Mouse (Mus musculus) forelimb bud, embryonic 11.5 days (tissue): ENCODE measurements around the gene Crk.

Experiments used
- DNase-seq: peaks from one replicate; pipeline ENCODE4 v3.0.0-alpha.2; 2012; ENCODE audit warnings: low read depth, low spot score

Gene Crk

DNA sequence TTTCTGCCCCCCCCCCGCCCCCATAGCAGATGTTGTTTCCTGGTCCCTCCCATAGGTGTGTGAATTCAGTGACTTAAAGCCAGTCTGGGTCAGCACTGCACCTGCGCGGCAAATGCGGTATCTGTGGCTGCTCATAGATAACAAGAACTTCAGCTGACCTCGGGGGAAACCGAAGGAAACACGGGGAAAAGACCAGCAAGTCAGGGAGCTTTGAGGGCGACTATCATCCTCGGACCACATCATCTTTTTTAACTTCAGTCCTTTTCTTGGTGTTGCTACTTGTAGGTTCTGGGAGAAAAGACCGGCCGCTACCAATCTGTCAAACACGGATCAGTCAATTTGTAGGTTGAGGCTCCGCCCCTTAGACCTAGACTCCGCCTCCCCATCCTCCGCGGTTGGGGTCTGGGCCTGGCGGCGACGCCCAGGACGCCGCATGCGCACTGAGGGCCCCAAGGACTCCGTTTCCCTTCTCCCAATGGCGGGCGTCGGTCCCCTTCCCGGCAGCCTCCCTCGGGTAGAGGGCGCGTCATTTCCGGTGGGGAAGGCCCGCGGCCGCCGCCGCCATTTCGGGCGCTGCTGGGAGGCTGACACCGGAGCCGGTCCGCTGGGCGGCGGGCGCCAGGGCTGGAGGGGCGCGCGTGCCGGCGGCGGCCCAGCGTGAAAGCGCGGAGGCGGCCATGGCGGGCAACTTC is at the start of gene Crk:
Crk (plus strand) TSS at position 513 of the 692 bp plus-strand sequence.
- DNase-seq, result peak; percentile 97

DNA sequence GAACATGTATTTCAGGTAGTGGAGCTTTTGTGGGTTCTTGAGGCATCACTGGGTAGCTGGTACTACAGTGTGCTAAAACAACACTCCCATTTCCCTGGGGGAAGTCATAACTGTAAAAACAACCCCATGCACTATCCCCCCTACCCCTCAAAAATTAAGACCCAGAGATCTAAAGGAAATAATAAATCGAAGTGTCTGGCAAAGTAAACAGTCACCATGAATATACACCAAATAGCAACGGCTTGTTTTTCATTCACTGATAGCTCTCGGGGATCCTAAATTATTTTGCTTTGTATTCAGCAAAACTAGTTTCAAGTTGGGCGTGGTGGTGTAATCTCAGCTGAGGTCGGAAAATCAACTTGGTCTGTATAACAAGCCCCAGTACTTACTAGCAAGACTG is 49.0 kb upstream of the Crk start:
- no peak for DNase-seq

DNA sequence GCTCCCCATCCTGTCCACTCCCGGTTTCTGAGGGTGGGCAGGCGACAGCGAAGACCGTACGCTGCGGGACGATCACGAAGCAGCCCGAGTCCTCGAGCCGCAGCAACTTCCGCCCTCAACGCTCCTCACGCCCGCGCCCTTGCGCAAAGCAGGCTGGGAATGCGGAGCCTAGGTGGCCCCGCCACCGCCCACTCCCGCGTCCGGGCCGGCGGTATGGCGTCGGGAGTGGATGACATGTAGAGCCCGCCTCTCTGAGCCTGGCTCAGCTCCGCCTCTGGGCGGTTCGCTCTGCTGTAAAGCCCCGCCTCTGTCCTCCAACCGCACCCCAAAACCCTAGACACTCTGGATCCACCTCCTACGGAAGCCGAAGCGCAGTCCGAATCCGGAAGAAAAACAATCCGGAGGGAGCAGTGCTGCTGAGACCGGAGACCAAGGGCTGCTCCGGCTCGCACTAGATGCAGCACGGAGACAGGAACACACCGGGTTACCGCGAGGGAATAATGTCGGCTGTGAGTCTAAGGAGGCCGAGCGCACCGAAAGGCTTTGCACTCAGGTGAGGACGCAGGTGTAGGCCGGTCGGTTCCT is 48.3 kb upstream of the Crk start, which contains the start of gene Inpp5k:
Inpp5k (plus strand) TSS at position 344 of the 585 bp plus-strand sequence.
- peak; percentile 95 for DNase-seq

DNA sequence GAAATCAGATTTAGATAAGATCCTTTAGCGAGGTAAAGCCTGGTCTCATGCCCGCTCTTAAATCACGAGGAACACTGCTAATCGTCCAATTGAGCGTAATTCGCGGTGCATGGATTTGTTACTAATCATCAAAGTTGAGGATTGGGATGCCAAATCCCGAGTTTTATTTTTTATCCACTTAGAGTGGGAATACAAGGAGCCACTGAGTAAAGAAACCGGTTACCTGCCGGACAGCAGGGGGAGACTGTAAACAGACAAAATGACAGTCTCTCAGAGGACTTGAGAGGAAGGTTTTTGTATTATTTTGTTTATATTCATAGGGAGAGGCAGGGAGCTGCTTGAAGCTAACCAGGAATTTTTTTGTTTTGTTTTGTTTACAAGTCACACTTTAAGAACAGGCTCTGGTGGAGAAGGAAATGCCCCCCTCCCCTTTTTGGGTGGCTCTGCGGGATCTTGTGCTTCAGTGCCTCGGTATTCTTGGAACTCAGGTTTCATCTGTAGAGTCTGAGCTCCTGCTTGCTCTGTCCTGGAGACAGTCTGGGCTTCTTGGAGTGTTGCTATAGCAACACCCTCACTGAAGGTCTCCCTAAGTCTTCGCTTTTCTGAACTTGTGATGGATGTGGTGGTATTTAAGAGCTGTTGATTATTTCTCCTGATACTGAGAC is 47.4 kb upstream of the Crk start:
- no peak for DNase-seq

DNA sequence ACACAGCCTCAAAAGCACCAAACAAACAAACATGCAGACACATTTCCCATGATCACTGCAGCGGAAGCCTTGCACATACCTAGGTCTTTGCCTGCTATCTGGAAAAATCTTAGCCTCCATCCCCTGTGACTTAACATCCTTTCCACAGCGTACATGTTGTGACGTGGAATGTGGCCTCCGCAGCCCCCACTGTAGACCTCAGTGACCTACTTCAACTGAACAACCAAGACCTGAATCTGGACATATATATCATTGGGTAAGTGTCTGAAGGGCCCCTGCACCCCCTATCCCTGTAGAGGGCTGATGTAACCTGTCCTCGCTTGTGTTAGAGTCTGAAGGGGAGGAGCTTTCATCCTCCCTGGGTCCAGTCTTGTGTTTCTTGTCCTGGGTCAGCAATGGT is 46.1 kb upstream of the Crk start:
- no peak for DNase-seq

DNA sequence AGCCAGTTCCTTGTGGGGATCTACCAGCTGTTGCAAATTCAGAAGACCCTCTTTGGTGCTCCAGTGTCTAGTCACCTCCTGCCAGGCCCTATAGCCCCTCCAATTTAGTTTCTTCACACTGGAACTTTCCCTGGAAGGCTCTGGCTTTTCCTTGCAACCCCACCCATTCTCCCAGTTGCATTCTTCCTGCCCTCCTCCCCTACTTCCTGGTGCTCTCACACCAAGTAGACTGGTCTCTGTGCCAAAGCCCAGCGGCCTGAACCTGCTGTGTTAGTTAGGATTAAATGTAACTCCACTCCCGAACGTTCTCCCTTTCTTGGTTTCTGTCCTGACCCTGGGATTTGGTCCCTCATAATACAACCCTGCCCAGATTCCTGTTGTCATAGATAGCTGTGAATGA is 44.3 kb upstream of the Crk start:
- no peak for DNase-seq

DNA sequence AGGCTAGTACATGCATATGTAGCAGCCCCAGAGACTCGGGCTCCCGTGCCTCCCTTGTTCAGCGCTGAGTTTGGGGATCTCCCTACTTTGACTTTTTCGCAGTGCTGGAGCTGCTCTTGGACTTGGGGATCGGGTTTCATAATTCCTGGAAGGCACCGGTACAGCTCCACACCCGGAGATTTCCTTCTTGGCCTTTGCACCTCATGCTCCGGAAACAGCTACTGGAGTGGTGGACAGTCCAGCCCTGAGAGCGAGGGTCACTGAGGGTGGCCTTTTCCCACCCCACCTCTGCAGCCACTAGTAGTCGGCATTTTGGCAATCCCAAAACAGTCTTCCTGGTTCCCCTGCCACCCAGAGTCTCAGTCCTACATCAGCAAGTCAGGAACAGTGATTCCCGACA is 43.7 kb upstream of the Crk start:
- DNase-seq, result no peak

DNA sequence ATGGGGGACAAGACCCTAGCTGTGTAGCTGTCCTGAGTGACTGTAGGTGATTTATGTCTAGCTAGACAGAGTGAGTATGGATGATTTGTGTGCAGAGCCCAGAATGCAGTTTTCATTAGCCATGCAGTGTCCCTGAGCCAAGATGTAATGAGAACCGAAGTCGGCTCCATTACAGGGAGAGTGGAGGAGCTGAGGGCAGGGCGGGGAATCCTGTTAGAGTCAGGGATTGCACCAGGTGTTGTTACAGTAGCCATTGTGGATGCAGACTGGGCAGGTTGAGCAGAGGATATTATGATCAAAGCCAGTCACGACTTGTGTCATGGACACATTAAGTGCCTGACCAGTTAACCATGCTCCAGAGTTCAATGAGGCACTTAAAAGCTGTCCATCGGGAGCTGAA is 35.7 kb upstream of the Crk start:
- no peak for DNase-seq

DNA sequence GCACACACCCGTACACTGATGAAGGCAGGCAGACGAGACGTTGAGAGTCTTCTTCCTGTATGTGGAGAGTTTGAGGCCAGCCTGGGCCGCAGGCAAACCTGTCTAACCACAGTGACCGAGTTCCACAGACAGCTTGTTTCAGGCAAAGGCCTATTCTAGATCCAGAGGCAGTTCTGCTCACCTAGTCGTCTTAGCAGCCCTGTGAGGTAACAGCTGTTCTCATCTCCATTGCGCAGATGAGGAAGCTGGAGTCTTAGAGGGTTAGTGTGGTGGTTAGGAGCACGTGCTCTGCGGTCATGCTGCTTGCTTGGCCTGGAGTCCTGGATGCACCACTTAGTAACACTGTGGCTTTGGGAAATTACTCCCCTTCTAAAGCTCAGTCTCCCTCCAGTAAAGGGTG is 34.4 kb upstream of the Crk start:
- no peak for DNase-seq

DNA sequence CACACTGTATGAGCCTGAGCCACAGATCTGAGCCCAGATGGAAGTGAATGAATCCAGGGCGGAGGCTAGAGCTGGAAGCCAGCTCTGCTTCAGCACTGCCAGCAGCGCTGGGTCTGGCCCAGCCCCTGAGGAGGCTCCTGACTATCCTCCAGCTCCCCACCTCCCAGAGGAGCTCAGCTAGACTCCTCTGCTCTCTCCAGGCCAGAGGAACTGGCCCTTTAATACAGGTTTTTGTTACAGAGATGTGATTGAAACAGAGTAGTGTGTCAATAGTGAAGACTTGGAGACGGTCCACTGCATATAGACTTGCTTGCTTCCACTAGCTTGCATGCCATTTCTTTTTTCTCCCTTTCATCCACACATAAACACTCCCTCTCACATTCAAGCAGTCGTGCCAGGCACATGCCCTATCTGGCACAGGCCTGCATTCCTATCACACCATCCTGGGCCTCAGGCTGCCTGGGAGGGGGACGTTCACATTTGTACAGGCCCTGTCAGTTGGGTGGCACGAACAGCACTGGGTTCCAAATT is 31.3 kb upstream of the Crk start:
- DNase-seq, result no peak

DNA sequence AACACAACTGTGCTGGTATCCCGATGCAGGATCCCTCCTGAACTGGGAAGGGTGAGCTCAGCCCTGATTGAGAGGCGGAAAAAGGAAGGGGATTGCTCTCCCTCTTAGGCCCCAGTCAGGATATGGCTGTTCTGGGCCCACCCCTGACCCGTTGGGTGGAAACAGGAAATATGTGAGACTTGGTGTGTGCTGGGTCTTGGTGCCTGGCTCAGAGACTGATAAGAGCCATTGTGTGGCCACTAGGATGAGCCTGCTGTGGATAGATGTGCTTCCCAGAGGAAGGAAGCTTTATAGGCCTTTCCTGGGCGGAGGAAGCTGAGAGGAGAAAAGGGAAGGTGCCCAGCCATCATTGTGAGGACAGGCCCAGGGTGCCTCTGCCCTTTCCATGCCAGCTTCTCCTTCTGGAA is 29.9 kb upstream of the Crk start:
- DNase-seq, result no peak

DNA sequence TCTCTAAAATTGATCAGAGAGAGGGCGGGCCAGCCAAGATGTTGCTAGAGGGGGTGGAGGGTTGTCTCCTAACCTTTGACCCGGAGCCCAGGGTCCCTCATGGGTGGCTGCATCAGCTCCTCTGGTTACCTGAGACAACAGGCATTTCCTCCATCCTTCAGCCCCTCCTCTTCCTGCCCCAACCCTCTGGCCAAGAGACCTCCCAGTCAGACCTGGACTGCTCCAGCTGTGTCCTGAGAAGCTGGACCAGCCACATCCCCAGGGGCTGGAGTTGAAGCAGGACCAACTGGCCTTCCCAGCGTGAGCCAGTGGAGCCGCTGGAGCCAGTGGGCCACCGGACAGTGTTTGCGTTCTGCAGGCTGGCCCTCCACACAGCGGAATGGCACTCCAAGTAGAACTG is 28.7 kb upstream of the Crk start, which contains the start of gene Myo1c:
Myo1c (plus strand) TSS at position 194 of the 400 bp plus-strand sequence.
- no peak for DNase-seq

DNA sequence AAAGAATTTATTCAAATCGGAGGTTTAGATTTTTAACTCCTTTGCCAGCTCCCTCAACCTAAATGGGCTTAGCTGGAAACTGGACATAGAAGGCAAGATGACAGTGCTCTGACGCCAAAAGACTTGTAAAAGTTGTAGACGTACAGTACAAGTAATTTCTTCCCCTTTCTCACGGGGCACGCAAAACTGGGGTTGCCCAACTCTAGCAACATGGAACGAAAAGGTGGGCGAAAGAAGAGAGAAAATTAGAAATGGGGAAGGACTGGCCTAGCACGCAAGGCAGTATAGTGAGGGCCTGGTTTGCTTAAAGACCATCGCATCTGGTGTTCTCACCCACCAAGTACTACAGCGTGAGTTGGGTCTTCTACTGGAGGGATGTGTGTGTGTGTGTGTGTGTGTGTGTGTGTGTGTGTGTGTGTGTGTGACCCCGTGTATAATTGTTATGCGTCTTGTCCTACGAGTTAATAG is 28.1 kb upstream of the Crk start:
- no peak for DNase-seq

DNA sequence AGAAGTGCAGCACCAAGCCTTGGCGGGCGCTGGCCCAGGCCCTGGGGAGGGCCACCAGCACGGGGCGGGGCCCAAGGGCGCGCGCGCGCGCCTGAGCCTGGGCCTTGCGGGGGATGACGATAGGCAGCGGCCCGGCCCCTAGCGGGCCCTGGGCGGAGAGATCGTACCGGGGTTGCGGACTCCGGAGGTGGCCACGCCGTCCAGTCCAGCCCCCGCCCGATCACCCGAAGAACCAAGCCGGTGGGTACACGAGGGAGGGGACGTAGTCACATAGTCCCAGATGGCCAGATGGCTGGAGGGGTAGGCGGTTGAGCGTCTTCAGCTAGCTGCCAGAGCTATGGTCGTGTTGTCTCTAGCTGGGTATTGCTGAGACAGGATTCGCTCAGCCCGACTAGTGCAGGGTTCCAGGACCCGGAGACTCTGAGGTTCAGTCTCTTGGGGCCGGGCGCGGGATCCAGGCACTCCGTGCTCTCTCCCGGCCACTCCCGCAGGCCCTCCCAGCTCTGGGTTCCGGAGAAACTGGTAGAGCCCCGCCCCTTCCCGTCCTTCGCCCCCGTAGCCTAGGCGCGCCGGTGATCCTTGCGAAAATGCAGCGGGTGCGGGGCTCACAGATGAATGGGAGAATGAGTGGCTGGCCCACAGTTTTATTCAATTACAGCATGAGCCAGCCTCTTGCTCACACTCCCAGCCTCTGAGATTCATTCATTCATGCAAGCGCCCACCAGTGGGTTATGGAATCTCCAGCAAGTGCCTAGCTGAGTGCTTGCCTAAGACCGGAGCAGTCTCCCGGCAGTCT is 27.4 kb upstream of the Crk start:
- DNase-seq, result no peak

DNA sequence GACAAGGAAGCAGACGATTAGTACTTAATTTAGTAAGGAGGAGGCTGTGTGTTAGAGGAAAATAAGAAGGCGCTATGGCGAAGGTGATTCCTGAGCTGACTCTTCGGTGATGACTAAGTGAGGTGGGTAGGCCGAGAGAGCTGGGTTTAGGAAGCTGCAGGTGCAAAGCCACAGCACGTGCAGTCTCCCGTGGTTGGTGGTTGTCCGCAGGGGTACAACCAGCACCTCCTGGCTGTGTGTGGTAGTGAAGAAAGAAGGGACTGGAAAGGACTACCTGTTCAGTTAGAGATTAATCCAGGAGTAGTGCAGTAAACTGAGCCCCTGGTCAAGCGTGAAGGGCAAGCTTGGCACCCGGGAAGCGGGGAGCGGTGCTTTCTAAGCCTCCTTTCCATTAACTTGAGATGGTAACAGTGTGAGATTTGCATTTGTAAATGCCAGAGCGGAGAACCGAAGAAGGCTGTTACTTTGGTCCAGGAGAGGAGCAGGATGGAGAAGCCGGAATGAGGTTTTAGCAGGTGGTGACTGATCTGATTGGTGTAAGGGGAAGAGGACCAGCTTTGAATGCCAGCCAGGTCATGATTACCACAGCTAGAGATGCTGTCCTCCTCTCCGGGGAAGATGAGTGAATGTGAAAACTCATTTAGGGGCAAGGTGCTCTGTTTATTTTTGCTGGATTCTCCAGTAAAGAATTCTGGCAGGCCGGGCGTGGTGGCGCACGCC is 26.7 kb upstream of the Crk start:
- DNase-seq, result no peak

DNA sequence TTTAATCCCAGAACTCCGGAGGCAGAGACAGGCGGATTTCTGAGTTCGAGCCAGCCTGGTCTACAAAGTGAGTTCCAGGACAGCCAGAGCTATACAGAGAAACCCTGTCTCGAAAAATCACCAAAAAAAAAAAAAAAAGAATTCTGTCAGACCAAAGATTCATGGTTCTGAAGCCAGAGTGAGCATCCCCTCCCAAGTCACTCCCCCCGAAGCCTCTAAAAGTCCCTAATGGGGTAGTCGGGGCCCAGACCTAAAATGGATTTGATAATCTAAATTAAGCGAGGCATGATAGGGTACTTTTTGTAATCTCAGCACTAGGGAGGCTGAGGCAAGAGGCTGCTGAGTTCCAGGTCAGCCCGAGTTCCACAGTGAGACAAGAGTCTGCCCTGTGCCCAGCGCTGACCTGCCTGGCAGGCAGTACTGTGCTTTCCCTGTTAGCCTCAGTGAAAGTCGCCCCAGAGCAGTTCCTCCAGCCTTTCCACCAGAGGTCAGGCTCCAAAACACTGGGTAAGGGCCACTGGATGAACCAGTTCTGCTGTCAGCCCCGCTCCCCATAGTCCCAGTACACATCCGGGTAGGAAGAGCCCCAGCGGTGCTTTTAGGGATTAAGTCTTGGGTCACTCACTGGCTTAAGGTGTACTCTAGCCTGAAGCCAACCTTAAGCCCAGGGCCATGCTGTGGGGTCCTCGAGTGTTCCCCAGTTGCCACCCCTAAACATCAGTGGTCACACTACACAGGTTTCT is 25.9 kb upstream of the Crk start:
- no peak for DNase-seq

DNA sequence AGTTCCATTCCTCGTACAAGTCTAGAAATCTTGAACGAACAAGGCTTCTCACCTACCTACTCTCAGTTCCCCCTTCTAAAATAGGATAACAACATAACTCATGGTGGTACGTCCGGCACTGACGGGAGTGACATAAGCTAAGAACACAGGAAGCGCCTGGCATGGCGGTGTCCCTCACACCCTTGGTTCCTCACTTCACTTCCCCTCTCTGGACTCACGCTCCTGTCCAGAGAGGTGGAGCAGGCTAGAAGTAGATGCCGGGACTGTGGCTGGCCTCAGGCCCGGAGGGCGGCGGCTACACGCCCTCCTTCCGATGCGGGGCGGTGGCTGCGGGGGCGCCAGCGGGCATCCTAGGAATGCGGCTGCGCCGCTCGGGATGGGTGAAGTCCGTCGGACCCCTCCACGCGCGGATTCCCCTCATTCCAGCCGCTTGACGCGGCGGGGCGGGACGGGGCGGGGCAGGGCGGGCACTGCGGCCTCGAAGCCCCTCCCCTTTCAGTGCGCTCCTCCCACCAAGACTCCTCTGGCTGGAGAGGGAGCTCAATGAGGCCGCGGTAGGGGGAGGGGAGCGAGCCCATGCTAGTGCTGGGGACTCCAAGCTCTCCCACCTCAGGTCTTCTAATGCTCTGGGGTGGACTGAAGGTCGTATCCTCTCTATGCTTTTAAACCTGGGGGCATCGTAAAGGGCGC is 25.1 kb upstream of the Crk start:
- DNase-seq, result peak; percentile 75

DNA sequence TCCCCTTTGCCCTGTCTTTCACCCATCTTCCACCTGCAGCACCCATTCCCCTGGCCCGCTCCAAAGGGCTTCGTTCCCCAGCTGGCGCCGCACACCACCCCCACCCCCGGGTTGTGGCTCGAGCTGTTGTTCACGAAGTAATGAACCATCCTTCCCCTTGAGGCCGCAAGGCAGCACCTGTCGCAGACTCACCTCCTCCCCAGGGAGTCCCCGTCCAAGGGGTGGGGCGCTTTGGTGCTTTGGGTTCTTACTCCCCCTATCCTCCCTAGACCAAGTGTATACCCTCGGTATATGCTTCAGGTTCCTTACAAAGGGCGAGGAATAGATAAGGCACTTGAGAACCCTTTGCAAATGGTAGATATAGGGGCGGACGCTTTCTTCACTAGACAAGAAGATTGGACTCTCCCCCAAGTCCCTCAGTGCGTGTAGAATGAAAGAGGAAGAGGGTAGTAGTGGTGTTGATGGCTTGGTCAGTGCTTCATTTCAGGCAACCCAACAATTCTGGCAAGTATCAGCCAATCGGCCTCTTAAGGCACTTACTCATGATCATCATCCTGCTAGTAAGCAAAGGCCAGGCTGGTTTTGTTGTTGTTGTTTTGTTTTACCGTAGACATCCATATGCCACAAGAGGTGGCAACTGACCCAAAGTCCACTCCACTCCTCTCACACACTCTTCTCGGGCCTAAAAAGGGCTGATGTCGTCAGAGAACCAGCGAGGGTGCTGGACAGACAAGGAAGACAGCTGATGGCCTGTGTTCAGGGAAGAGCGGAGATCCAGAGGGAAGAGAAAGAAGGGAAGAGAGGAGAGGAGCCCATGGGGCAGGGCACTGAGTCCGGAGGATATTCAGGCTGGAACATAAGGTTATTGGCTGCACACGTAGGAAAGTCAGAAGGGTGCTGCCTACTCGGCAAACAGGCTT is 24.3 kb upstream of the Crk start:
- DNase-seq, result no peak
